Mouse (Mus musculus) G1E (cell line): ENCODE results near the gene Zbtb42.

ENCODE experiments used
- CTCF ChIP-seq: IDR thresholded peaks from 2 replicates; pipeline ENCODE4 v1.5.1; 2012; ENCODE audit warnings: low read depth, low read length, inconsistent platforms, mixed read lengths
- GATA1 ChIP-seq: IDR thresholded peaks from 2 replicates; pipeline ENCODE4 v1.6.1; 2012; ENCODE audit warnings: borderline replicate concordance, low read length, inconsistent platforms, mixed read lengths
- GATA2 ChIP-seq: IDR thresholded peaks from 2 replicates; pipeline ENCODE4 v1.6.1; 2012; ENCODE audit warnings: low read depth, low read length, inconsistent platforms, borderline replicate concordance
- POLR2AphosphoS5 ChIP-seq: IDR thresholded peaks from 2 replicates; pipeline ENCODE4 v1.6.1; 2012; ENCODE audit warnings: low read depth, low read length, inconsistent platforms; ENCODE audit not compliant: insufficient replicate concordance

DNA sequence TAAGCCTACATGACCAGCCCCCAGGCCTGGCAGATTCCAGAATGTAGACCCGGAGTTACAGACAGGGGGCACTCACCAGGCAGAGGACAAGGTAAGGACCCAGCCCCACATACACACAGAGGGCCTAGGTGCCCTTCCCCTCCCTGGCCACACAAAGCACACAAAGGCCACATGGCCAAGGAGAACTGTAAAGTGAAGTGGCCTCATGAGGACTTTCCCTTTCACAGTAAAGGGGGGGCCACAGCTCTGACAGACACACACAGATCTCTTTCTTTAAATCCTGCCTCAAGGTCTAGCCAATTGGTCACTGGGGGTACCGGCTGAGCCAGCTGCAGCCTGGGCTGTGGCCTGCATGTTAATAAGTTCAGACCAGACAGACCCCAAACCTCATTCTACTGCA lies 14.5 kb upstream of the Zbtb42 start:
- TF ChIP-seq CTCF: no peak
- TF ChIP-seq GATA2: no peak
- TF ChIP-seq GATA1: no peak
- no peak for TF ChIP-seq POLR2AphosphoS5
